Mouse (Mus musculus) ZHBTc4 (cell line): Measurements from ENCODE around the gene Mlf2.

ENCODE experiments used
- DNase-seq: peaks from one replicate; pipeline ENCODE4 v3.0.0-alpha.2; 2011; ENCODE audit warnings: low read depth, low spot score

Gene Mlf2

DNA sequence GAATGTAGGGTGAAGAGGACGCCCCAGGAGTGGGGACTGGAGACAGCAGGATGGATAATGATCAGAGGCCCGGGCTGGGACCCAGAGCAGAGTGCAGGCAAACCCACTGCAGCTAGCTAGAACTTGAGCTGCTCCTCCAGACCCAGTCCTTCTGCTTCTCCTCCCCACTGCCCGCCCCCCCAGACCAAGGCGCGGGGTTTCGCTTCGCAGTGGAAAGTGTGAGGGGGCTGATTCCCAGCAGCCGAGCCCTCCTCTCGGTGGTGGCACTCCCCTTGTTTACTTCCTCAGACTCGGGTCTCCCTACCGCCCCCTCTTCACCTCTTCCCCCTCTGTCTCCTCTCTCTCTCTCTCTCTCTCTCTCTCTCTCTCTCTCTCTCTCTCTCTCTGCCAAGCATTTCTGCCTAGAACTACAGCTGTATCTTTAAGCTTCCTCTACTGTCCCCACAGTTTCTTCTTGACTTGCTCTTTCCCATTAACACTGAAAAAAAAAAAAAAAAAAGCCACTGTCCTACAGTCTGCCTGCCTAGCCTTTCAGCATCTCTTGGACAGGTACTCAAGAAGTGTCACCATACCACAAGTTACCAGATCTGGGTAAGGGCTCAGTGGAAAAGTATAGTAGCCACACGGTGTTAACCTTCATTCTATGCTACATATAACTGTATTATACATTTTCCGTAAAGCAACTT, 19.5 kb upstream of the Mlf2 start, which contains the start of gene Lag3:
Lag3 (minus strand) TSS at position 173 of the 686 bp plus-strand sequence.
- no peak for DNase-seq

DNA sequence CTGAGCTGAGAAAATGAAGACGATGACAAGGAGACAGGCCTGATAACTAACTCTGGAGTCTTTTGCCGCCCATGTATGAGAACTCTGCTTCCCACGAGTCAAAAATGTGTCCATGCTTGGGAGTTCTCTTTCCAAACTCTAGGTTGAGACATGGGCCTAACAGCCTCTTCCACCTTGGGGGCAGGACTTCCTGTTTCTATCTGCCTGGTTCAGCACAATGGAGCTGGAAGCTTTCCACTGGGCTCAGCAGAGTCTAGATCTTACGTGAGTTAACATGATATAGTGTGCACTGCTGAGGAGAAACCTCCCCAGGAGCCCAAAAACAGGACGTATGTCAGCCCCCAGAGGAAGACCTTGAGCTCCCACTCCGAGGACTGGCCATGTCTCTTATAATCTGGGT, 18.0 kb upstream of the Mlf2 start:
- DNase-seq, result no peak

GRCm38 (mm10) chr6:124913721-124914285, 17.4 kb upstream of the Mlf2 start:
- no peak for DNase-seq

GRCm38 (mm10) chr6:124914511-124914910, 16.7 kb upstream of the Mlf2 start:
- no peak for DNase-seq

- DNase-seq, result peak; percentile 72
Measured at GRCm38 (mm10) chr6:124915160-124915941, 15.8 kb upstream of the Mlf2 start.

GRCm38 (mm10) chr6:124915942-124916694, 15.1 kb upstream of the Mlf2 start:
- no peak for DNase-seq

DNA sequence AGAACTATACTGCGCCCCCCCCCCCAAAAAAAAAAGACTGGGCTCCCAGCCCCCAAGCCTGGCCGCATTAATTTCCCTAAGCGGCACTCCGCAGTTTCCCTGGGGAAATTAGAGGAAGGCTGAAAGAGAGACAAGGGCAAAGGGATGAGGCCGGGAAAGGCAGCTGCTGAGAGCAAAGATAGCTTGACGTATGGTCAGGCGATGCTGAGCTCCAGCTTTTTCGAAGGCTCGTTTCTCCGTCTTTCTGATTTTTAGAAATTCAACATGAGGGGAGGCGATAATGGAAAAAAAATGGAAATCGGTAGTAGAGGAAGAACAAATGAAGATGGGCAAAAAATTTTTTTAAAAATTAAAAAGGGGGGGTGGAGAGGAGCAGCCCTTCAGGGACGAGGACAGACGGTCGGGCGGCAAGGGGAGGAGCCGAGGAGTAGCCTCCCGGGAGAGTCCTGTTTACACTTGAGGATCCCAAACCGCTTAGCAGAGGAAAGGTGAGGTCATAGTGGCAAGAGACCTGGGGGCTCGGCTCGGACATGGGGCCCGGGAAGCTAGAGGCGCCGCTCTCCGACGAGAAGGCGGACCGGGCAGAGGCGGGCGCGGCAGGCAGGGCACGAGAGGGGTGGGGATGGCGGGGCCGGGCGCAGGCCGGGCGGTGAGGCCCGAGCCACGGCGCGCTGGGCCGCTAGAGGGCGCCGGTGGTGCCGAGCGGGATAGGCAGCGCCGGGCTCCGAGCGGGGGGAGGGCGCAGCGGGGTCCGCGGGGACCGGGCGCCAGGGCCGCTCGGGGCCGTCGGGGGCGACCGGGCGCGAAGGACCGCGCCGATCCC, 14.3 kb upstream of the Mlf2 start:
- peak; percentile 86 for DNase-seq

DNA sequence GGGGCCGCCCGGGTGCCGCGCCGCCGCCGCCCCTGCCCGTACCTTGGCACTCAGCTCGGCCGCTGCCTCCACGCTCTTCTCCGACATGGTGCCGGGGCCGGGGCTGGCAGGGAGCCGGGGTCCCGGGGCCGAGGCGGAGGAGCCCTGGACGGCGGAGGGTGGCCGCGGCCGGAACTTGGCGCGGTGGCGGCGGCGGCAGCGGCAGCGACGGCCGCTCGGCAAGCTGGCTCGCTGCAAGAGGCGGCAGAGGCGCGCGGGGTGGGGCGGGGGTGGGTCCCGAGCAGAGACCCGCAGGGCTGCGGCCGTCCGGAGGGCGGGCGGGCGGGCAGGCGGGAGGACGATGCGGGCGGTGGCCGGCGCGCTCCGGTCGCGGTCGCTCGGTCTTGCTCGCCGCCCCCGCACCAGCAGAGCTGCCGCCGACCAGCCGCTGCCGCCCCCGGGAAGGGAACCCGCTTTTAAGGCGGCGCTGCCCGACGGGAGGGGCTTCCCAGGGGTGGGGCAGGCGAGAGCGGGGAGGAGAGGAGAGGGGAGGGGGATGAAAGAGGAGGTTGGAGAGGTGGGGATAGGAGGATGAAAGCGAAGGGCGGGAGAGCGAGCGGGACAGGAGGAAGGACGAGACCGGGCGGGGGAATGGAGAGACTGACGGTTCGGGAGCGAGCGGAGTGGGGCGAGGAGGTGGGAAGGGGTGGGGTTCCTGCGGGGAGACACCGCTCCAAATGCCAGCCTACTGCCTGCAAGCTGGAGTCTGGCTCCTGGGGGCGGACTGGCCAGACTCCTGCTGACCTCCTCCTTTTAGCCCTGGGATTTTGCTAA, 13.5 kb upstream of the Mlf2 start:
- DNase-seq, result peak; percentile 96

- DNase-seq, result no peak
Measured at GRCm38 (mm10) chr6:124918331-124918690, 12.9 kb upstream of the Mlf2 start.

- no peak for DNase-seq
Measured at GRCm38 (mm10) chr6:124918890-124919627, 12.1 kb upstream of the Mlf2 start.

DNA sequence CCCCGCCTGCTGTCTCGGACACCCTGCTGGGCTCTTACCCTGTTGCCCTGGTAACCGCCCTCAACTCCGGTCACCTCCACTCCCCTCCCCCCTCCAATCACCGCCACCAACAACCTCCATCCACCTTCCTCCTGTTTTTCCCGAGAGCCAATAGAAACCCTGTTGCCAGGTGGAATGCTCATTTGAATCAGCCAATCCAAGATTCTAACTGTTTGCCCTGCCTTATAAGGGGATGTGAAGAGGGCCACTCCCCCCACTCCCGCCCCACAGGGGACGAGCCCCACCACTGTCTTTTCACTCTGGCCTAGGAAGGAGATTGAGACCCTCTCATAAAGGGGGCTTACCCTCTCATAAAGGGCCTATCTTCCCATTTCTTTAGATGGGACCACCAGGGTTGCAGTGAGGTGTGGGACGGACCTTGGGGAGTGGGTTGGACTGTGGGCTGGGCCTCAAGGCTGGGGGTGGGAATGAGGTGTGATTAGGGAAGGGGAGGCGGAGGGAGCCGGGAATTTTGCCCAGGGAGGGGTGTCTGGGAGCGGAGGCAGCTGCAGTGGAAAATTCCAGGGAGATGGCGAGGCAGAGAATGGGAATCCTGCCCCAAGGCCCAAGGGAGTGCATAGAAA, 11.4 kb upstream of the Mlf2 start, which contains the start of gene Ptms:
Ptms (minus strand) TSS at position 409 of the 623 bp plus-strand sequence.
- DNase-seq, result peak; percentile 99

- DNase-seq, result no peak
Measured at GRCm38 (mm10) chr6:124920318-124921085, 10.7 kb upstream of the Mlf2 start.

- DNase-seq, result no peak
Measured at GRCm38 (mm10) chr6:124921539-124921938, 9.6 kb upstream of the Mlf2 start.

DNA sequence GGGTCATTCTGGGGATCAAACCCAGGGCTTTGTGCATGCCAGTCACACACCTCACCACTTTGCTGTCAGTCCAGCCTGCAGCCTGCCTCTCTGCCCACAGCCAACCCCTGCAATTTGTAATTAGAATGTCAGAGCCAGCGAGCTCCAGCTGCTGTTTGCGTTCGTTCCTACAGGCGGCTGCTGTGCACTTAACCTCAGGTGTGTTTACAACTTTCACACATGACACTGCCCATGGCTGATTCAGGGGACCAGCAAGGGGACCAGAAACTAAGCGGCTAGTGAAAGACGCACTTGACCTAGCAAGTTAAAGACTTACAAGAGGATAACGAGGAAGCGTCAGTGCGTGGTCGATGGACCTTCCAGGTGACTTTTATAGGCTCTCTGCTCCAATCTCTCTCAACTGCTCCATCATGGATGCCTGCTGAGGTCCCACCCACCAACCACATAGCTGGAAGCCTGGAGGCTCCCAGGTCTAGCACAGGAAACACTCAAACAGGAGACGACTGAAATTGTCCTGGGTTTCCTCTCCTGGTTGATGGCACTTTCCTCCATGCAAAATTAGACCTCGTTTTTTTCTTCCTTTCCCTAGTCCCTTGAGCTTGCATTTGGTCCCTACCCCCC, 5.9 kb upstream of the Mlf2 start:
- no peak for DNase-seq

GRCm38 (mm10) chr6:124925941-124926340, 5.2 kb upstream of the Mlf2 start:
- DNase-seq, result no peak

DNA sequence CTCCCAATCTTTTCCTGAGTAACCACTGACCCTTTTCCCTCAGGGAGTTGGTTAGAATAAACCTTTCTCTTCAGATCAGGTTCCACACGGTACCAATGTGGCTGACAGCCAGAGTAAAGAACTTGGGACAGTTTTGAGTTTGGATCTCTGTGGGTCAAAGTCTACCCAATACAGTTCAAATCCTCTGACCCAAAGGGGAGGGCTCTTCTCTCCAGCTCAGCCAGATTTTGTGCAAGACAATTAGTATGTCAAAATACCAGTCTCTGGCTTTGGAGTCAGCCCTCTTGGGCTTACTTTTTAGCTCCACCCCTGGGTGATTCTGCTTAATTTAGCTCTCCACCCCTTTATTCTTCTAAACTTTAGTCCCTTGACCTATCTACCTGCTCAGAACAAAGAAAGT, 955 bp upstream of the Mlf2 start:
- no peak for DNase-seq

DNA sequence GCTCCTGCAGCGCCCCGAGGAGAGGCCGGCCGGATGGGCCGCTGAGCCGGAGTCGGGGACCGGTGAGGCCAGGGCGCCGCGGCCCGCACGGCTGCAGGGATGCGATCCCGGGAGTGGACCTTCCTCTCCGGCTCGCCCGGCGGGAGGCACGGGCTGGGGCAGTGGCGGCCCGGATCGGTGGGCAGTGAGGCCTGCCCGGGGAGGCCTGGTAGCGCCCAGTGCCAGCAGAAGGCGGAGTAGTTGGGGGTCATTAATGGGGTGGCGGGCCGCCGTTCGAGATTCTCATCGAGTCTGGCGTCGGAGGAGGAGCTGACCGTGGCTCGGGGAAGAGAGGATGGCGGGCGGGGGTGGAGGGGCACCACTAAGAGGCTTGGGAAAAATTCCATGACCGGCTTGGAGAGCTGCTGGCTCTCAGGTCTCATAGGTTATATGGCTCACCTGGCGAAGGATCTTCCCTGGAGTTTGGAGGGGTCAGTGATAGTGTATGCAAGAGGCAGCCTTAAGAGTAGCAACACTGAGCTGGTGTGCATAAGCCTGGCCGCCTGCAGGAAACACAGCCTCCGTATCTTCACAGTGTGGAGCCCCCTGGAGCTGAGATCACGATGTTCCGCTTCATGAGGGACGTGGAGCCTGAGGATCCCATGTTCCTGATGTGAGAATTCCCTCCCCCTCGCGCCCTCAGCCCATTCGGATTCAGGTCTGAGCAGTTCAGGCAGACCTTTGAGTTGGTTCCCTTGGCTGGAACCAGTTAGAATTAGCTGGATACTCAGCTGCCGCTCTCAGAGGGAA, 533 bp downstream of the Mlf2 start:
- DNase-seq, result peak; percentile 67
